Mouse (Mus musculus): Measurements from ENCODE around the gene Cfd.

Gene Cfd

GRCm38 (mm10) chr10:79889386-79889785, 1.3 kb upstream of the Cfd start:
- DNase-seq: no peak

GRCm38 (mm10) chr10:79892451-79893118, 1.9 kb downstream of the Cfd start:
- peak; percentile 69 for DNase-seq

DNA sequence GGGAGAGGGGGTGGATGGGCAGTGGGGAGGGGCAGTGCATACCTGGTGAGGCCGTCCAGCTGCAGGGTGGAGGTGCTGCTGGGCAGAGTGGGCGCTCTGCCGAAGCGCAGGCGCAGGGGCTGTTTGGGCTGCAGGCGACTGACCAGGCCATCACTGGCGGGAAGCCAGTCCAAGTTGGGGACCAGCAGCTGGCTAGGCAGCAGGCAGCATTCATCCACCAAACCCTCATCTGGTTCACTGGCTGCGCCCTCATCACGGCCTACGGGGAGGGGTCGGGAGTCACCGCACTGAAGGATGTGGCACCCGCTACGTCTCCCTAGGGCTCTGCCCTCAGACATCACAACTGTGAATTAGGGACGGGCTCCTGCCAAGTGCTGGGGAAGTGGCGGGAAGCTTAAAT, 5.7 kb downstream of the Cfd start:
- no peak for DNase-seq

- DNase-seq: no peak
Measured at GRCm38 (mm10) chr10:79896814-79897213, 6.2 kb downstream of the Cfd start.

DNA sequence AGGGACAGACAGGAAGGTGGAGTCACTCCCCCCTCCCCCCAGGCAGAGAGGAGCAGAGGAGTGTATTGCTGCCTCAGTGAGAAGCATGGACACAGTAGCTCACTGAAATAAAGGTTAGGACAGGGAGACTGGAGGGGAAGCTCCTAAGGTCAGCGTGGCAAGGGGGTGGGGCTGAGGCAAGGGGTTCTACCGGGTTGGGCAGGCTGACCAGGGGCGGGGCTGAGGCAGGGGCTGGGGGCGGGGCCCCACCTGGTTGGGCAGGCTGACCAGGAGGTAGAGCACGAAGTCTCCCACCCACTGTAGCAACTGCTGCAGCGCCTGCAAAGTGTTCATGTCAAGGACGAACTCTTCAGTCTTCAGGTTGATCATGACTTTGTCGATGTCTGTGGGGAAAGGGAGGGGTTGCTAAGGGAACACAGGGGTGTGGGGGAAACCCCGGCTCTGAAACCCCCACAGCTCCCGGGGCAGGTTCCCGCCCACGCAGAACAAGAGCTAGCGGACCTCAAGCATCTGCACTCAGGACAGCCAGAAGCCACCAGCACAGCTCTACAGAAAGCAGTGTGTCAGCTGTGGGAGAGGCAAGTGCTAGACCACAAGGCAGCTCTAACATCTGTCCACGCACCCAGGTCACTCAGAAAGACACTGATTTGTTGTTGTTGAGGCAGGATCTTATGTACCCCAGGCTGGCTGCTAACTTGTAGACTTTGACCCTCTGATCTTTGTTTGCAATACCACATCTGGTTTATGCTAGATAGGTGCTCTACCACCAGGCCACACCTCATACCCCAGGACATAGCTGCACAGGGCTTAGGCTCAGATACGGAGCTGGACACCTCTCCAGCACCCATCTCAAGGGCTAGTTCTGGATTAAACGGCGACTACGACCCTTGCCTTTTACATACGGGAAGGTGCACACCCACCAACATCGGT, 6.9 kb downstream of the Cfd start:
- no peak for DNase-seq

GRCm38 (mm10) chr10:79900951-79901410, 10.3 kb downstream of the Cfd start:
- DNase-seq: peak; percentile 93

- DNase-seq: no peak
Measured at GRCm38 (mm10) chr10:79906712-79907111, 16.1 kb downstream of the Cfd start.

DNA sequence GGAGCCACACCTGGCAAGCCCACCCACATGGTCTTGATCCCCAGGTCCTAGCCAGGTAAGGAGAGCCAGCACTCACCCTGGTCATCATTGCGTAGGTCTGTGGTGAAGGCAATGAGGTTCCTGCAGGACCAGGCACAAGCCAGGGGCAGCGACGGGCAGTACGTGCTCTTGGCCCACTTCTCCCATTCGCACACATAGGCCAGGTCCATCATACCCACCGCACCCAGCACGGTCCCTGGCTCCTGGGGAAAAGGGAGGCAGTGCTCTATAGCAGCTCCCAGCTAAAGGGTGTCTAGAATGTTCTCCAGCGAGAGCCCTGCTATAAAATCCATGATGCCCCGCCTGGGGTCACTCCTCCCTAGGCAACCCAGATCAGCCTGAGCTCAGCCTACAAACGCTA, 16.8 kb downstream of the Cfd start:
- DNase-seq: no peak

DNA sequence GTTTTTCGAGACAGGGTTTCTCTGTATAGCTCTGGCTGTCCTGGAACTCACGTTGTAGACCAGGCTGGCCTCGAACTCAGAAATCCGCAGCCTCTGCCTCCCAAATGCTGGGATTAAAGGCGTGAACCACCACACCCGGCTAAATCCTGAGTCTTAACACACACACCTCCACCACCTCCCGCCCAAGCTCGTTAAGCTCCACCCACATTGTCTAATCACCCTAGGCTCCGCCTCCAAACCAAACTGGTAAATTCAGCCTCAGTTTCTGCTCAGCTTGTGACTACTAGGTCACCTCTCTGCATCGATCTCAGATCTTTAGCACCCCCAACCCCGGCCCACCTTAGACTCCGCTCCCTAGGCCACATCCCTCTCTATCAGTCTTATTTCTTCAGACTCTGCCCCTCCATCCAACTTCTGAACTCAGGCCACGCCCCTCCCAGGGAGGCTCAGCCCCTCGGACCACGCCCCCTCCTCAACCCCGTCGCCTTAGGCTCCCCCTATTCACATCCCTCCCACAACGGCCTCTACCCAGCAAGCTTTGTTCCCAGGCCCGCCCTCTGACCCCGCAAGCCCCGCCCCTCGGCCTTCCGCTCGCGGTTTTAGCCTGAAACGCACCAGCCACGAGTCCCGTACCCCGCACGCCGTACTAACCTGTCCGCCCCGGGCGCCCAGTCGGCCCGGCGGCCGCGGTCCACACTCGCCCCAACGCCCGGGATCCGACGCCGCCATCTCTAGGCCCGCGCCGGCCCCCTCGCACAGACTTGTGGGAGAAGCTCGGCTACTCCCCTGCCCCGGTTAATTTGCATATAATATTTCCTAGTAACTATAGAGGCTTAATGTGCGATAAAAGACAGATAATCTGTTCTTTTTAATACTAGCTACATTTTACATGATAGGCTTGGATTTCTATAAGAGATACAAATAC, 17.8 kb downstream of the Cfd start, which contains the start of gene Med16:
TSS of gene Med16 (minus strand) at position 757 of the 925 bp plus-strand sequence.
- peak; percentile 97 for DNase-seq

- DNase-seq: peak; percentile 75
Measured at GRCm38 (mm10) chr10:79909092-79909922, 18.7 kb downstream of the Cfd start.

DNA sequence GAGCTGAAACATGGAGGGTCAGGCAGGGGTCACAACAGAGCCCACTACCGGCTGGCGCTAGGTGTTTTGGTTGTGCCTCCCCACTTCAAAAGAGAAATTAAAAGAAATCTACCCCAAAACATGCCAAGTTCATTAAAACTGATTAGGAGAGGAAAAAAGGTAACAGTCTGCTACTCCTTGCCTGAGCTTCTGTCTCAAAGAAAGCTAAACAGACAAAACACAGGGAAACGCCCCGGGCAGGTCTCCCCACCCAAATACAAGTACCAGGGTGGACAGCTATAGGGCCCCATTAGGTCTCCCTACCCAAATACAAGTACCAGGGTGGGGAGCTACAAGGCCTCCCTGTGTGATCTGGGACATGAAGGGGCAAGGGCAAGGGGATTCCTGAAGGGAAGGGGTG, 19.9 kb downstream of the Cfd start, which contains the start of gene Gm26602:
TSS of gene Gm26602 (plus strand) at position 301 of the 400 bp plus-strand sequence.
- no peak for DNase-seq

DNA sequence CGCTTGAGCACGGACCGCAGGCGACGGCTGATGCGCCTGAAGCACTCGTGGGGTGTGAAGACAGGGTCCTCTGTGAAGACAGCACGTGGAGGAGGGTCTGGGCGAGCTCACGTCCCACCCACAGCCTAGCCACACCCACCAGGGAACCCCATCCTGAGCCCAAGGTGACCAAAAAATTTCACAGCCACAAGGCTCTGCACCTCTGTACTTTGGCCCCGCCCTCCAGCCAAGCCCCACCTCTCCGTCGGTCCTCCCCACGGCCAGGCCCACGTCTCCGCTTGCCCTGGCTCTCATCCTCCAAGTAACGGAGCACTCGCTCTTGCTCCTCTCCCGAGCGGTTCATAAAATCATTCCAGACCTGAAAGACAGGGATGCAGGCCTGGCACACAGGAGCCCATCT, 21.8 kb downstream of the Cfd start:
- DNase-seq: no peak

- no peak for DNase-seq
Measured at GRCm38 (mm10) chr10:79914131-79914947, 23.7 kb downstream of the Cfd start.

- no peak for DNase-seq
Measured at GRCm38 (mm10) chr10:79914948-79915596, 24.4 kb downstream of the Cfd start.

- no peak for DNase-seq
Measured at GRCm38 (mm10) chr10:79916081-79916480, 25.4 kb downstream of the Cfd start.

GRCm38 (mm10) chr10:79916808-79917531, 26.3 kb downstream of the Cfd start, which contains the start of gene Kiss1r:
TSS of gene Kiss1r (plus strand) at chr10:79916971.
- peak; percentile 81 for DNase-seq

GRCm38 (mm10) chr10:79917532-79918100, 27.0 kb downstream of the Cfd start:
- DNase-seq: no peak

GRCm38 (mm10) chr10:79918231-79919078, 27.8 kb downstream of the Cfd start:
- no peak for DNase-seq
